Mouse (Mus musculus): ENCODE results near the gene Khdrbs1. TPM values are rescaled to one million over a fixed set of nuclear protein-coding genes. Genes with fewer than 3 reads are reported as not detected.

The Khdrbs1 gene
- 42.1 and 46.7 TPM in 2 replicates for polyA plus RNA-seq (2015; fragmentation: Nextera tagmentation; extraction: Ambion mirVana)

GRCm38 (mm10) chr4:129742232-129743009, at the start of gene Khdrbs1:
Gene Khdrbs1, minus strand, starts transcription at chr4:129742303.

GRCm38 (mm10) chr4:129696158-129696985, 45.7 kb downstream of the Khdrbs1 start, which contains the start of gene Tmem39b:
Gene Tmem39b, minus strand, starts transcription at chr4:129696838.

GRCm38 (mm10) chr4:129672083-129672877, 69.8 kb downstream of the Khdrbs1 start, which contains the start of gene Kpna6:
Gene Kpna6, minus strand, starts transcription at chr4:129672767.

Other genes starting within 250 kb of the Khdrbs1 start
- 93.7 and 116 TPM in 2 replicates for gene Marcksl1, start 228.7 kb downstream of the Khdrbs1 start, polyA plus RNA-seq (2015; fragmentation: Nextera tagmentation; extraction: Ambion mirVana)
- gene Hdac1, start 199.6 kb downstream of the Khdrbs1 start, polyA plus RNA-seq (2015; fragmentation: Nextera tagmentation; extraction: Ambion mirVana), result 127 and 132 TPM in 2 replicates
- 7.3 and 7.8 TPM in 2 replicates for gene Lck, start 168.7 kb downstream of the Khdrbs1 start, polyA plus RNA-seq (2015; fragmentation: Nextera tagmentation; extraction: Ambion mirVana)
- 11.2 and 17.2 TPM in 2 replicates for gene Fam167b, start 163.8 kb downstream of the Khdrbs1 start, polyA plus RNA-seq (2015; fragmentation: Nextera tagmentation; extraction: Ambion mirVana)
- gene Eif3i, start 141.7 kb downstream of the Khdrbs1 start, polyA plus RNA-seq (2015; fragmentation: Nextera tagmentation; extraction: Ambion mirVana), result 233 and 235 TPM in 2 replicates
- 185 and 186 TPM in 2 replicates for gene Tmem234, start 141.6 kb downstream of the Khdrbs1 start, polyA plus RNA-seq (2015; fragmentation: Nextera tagmentation; extraction: Ambion mirVana)
- 0.81 and 1.3 TPM in 2 replicates for gene Dcdc2b, start 128.0 kb downstream of the Khdrbs1 start, polyA plus RNA-seq (2015; fragmentation: Nextera tagmentation; extraction: Ambion mirVana)
- 15.1 and 15.3 TPM in 2 replicates for gene Iqcc, start 123.2 kb downstream of the Khdrbs1 start, polyA plus RNA-seq (2015; fragmentation: Nextera tagmentation; extraction: Ambion mirVana)
- 36.7 and 45.7 TPM in 2 replicates for gene Ccdc28b, start 118.4 kb downstream of the Khdrbs1 start, polyA plus RNA-seq (2015; fragmentation: Nextera tagmentation; extraction: Ambion mirVana)
- gene Txlna, start 101.2 kb downstream of the Khdrbs1 start, polyA plus RNA-seq (2015; fragmentation: Nextera tagmentation; extraction: Ambion mirVana), result 29.9 and 30.4 TPM in 2 replicates
- gene Kpna6, start 69.5 kb downstream of the Khdrbs1 start, polyA plus RNA-seq (2015; fragmentation: Nextera tagmentation; extraction: Ambion mirVana), result 5.4 and 6.5 TPM in 2 replicates
- gene Tmem39b, start 45.5 kb downstream of the Khdrbs1 start, polyA plus RNA-seq (2015; fragmentation: Nextera tagmentation; extraction: Ambion mirVana), result 4.9 and 5.1 TPM in 2 replicates
- gene Ptp4a2, start 68.9 kb upstream of the Khdrbs1 start, polyA plus RNA-seq (2015; fragmentation: Nextera tagmentation; extraction: Ambion mirVana), result 286 and 292 TPM in 2 replicates
- 0.05 and 0.07 TPM in 2 replicates for gene Spocd1, start 186.9 kb upstream of the Khdrbs1 start, polyA plus RNA-seq (2015; fragmentation: Nextera tagmentation; extraction: Ambion mirVana)
- gene Adgrb2, start 242.6 kb upstream of the Khdrbs1 start, polyA plus RNA-seq (2015; fragmentation: Nextera tagmentation; extraction: Ambion mirVana), result 0.69 and 0.83 TPM in 2 replicates

Measured in spleen, postnatal 0 days (tissue).